Mouse (Mus musculus): ENCODE measurements around the gene Ube2v1. TPM values are rescaled to one million over a fixed set of nuclear protein-coding genes. Genes with fewer than 3 reads are reported as not detected.

Gene Ube2v1
- polyA plus RNA-seq, 1 experiment from 2014 or later = 250 TPM

DNA sequence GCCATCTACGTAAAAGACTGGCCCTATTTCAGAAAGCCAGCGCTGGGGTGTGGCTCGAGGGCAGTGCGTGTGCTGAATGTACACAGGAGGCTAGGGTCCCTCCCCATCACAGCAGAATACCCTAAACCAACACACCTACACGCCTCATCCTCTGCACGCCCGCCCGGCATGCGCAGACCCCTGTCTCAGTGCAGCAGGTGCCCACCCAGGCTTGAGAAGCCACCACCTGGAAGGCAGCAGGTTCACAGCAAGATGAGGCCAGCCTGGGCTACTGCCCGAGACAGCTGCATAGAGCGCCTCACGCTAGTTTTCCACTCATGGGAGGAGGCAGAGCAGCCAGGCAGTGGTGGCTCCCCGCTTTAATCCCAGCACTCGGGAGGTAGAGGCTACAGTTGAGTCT lies 19.8 kb downstream of the Ube2v1 start:
- WGBS = 92% methylated on average over 14 of the region's 14 CpGs
- ATAC-seq (ENCODE audit: insufficient read depth, low FRiP score, low read depth) = no peak
- Histone ChIP-seq H3K9me3 (no peaks in the 10 kb centered on the region), H3K4me2 (no peak overlapping the region), H3K36me3 (peaks cover 59% of the 10 kb centered on the region), H3K4me3 (replicated peaks) (no peak overlapping the region), H3K27ac (no peak overlapping the region), H3K4me1 (no peaks in the 10 kb centered on the region), H3K9ac (no peak overlapping the region), H3K27me3 (replicated peaks) (no peaks in the 10 kb centered on the region)

GRCm38 (mm10) chr2:167611287-167611686 lies 20.6 kb downstream of the Ube2v1 start:
- peak; percentile 21; the same call in 1 of the 2 replicates for ATAC-seq (ENCODE audit: insufficient read depth, low FRiP score, low read depth)
- no peak overlapping the region for H3K4me3 ChIP-seq (replicated peaks)
- H3K36me3 ChIP-seq = peaks cover 50% of the 10 kb centered on the region
- H3K9ac ChIP-seq = no peak overlapping the region
- 78% methylated on average over 10 of the region's 10 CpGs for WGBS
- no peak overlapping the region for H3K27ac ChIP-seq
- H3K9me3 ChIP-seq = no peaks in the 10 kb centered on the region
- H3K4me1 ChIP-seq = no peaks in the 10 kb centered on the region
- H3K4me2 ChIP-seq = no peak overlapping the region
- H3K27me3 ChIP-seq (replicated peaks) = no peaks in the 10 kb centered on the region

- Histone ChIP-seq H3K9me3 (no peaks in the 10 kb centered on the region), H3K4me2 (no peak overlapping the region), H3K9ac (no peak overlapping the region), H3K27ac (no peak overlapping the region), H3K4me3 (replicated peaks) (no peak overlapping the region), H3K4me1 (0 out of 2 replicates have a peak, but pooled peaks cover 7% of the 10 kb centered on the region), H3K27me3 (replicated peaks) (0 out of 2 replicates have a peak, but pooled peaks cover 5% of the 10 kb centered on the region), H3K36me3 (peaks cover 17% of the 10 kb centered on the region)
- 91% methylated on average over 4 of the region's 4 CpGs for WGBS
- no peak for ATAC-seq (ENCODE audit: insufficient read depth, low FRiP score, low read depth)
Measured at GRCm38 (mm10) chr2:167606745-167607123, 25.2 kb downstream of the Ube2v1 start.

- H3K4me1 ChIP-seq = 0 out of 2 replicates have a peak, but pooled peaks cover 8% of the 10 kb centered on the region
- H3K4me2 ChIP-seq = no peak overlapping the region
- 63% methylated on average over 17 of the region's 17 CpGs for WGBS
- no peak overlapping the region for H3K27ac ChIP-seq
- H3K9ac ChIP-seq = no peak overlapping the region
- H3K4me3 ChIP-seq (replicated peaks) = no peak overlapping the region
- 0 out of 2 replicates have a peak, but pooled peaks cover 5% of the 10 kb centered on the region for H3K27me3 ChIP-seq (replicated peaks)
- no peaks in the 10 kb centered on the region for H3K9me3 ChIP-seq
- no peak for ATAC-seq (ENCODE audit: insufficient read depth, low FRiP score, low read depth)
- H3K36me3 ChIP-seq = peaks cover 17% of the 10 kb centered on the region
Measured at GRCm38 (mm10) chr2:167605817-167606744, 25.8 kb downstream of the Ube2v1 start.

DNA sequence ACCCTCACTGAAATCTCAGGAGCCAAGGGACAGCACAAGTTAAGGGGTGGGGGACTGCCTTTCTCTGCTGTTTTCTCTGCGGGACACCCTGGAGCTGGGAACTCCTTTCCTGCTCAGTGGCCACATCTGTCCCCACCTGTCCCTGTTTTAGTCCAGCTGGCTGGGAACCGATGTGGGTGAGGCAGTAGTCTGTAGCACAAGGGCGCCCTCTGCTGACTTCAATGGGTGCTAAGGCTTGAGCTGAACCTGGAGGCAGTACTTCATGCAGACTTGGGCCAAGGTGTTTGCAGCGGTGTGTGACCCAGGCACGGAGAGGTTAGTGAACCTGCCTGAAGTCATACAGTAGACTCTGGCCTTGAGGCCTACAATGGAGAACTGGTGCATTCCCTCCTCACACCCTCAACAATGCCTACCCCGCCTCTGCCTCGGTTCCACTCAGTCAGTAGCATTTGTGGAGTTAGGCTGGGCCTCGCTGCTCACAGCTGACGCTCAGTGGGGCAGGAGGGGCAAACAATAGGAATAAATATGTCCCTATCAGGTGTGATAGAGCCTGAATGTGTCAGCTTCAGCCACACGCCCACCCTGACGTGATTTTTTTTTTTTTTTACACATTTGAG lies 26.6 kb downstream of the Ube2v1 start:
- WGBS = 27% methylated on average over 11 of the region's 11 CpGs
- Histone ChIP-seq H3K27ac (no peak overlapping the region), H3K4me3 (replicated peaks) (no peak overlapping the region), H3K27me3 (replicated peaks) (0 out of 2 replicates have a peak, but pooled peaks cover 5% of the 10 kb centered on the region), H3K9ac (no peak overlapping the region), H3K4me2 (no peak overlapping the region), H3K9me3 (no peaks in the 10 kb centered on the region), H3K36me3 (peaks cover 11% of the 10 kb centered on the region), H3K4me1 (peaks cover 16% of the 10 kb centered on the region)
- peak; percentile 73; the same call in 1 of the 2 replicates for ATAC-seq (ENCODE audit: insufficient read depth, low FRiP score, low read depth)

- Histone ChIP-seq H3K27me3 (replicated peaks) (0 out of 2 replicates have a peak, but pooled peaks cover 5% of the 10 kb centered on the region), H3K4me2 (no peak overlapping the region), H3K9me3 (no peaks in the 10 kb centered on the region), H3K27ac (no peak overlapping the region), H3K4me3 (replicated peaks) (no peak overlapping the region), H3K9ac (no peak overlapping the region), H3K36me3 (no peaks in the 10 kb centered on the region; the same call in 1 of the 2 replicates), H3K4me1 (peaks cover 24% of the 10 kb centered on the region)
- WGBS = 47% methylated on average over 5 of the region's 5 CpGs
- no peak for ATAC-seq (ENCODE audit: insufficient read depth, low FRiP score, low read depth)
Measured at GRCm38 (mm10) chr2:167602978-167603377, 28.9 kb downstream of the Ube2v1 start.

- Histone ChIP-seq H3K4me1 (peaks cover 28% of the 10 kb centered on the region), H3K9ac (no peak overlapping the region), H3K4me2 (no peak overlapping the region), H3K27ac (no peak overlapping the region), H3K36me3 (no peaks in the 10 kb centered on the region; the same call in 1 of the 2 replicates), H3K27me3 (replicated peaks) (0 out of 2 replicates have a peak, but pooled peaks cover 5% of the 10 kb centered on the region), H3K4me3 (replicated peaks) (no peak overlapping the region), H3K9me3 (no peaks in the 10 kb centered on the region)
- 84% methylated on average over 2 of the region's 2 CpGs for WGBS
- ATAC-seq (ENCODE audit: insufficient read depth, low FRiP score, low read depth) = no peak
Measured at GRCm38 (mm10) chr2:167602364-167602763, 29.5 kb downstream of the Ube2v1 start.

- 0 out of 2 replicates have a peak, but pooled peaks cover 5% of the 10 kb centered on the region for H3K27me3 ChIP-seq (replicated peaks)
- WGBS = 63% methylated on average over 8 of the region's 8 CpGs
- no peak for ATAC-seq (ENCODE audit: insufficient read depth, low FRiP score, low read depth)
- H3K4me1 ChIP-seq = peaks cover 43% of the 10 kb centered on the region
- no peak overlapping the region for H3K9ac ChIP-seq
- no peak overlapping the region for H3K4me3 ChIP-seq (replicated peaks)
- no peaks in the 10 kb centered on the region for H3K9me3 ChIP-seq
- H3K36me3 ChIP-seq = no peaks in the 10 kb centered on the region
- H3K27ac ChIP-seq = no peak overlapping the region
- no peak overlapping the region for H3K4me2 ChIP-seq
Measured at GRCm38 (mm10) chr2:167600481-167600995, 31.4 kb downstream of the Ube2v1 start.

DNA sequence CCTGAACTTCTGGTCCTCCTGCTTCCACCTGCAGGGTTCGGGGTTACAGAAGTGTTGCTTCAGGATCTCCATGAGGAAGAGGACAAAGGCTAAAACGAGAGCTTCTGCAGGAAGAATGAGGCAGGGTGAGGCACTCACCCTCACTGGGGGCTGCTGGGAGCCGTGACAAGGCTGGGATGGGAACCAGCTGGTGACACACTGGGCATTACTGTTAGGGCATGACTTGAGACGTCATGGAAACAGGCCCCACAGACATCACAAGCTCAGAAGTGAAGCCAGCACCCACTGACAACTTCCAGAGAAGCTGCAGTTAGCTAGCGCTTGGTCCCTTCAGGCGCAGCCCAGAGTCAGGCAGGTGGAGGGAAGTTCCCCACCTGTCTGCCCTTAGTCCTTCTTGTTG lies 32.0 kb downstream of the Ube2v1 start:
- Histone ChIP-seq H3K4me2 (no peak overlapping the region), H3K4me1 (peaks cover 39% of the 10 kb centered on the region), H3K4me3 (replicated peaks) (no peak overlapping the region), H3K36me3 (no peaks in the 10 kb centered on the region), H3K27me3 (replicated peaks) (0 out of 2 replicates have a peak, but pooled peaks cover 5% of the 10 kb centered on the region), H3K9me3 (no peaks in the 10 kb centered on the region), H3K9ac (no peak overlapping the region), H3K27ac (no peak overlapping the region)
- 61% methylated on average over 6 of the region's 6 CpGs for WGBS
- no peak for ATAC-seq (ENCODE audit: insufficient read depth, low FRiP score, low read depth)

DNA sequence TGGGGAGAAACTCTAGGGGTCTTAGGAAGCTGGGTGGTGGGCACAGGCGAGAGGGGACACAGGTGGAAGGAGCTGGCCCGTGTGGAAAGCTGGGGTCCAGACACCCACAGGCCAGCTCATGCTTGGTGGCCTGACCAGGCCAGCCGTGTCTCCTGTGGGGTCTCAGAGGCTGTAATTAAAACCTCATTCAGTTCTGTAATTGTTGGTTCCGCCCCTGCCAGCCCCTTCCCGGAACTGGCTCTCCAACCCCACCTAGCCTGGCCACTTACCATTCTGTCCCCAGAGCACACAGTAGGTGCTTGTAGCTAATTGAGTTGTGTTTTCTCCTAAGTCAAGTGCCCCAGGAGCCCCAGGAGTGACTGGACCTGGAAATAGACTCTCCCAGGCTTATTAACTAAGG lies 32.7 kb downstream of the Ube2v1 start:
- no peak overlapping the region for H3K9ac ChIP-seq
- H3K4me2 ChIP-seq = no peak overlapping the region
- no peaks in the 10 kb centered on the region for H3K9me3 ChIP-seq
- H3K36me3 ChIP-seq = no peaks in the 10 kb centered on the region
- 84% methylated on average over 5 of the region's 5 CpGs for WGBS
- H3K4me1 ChIP-seq = peaks cover 46% of the 10 kb centered on the region
- no peak overlapping the region for H3K4me3 ChIP-seq (replicated peaks)
- no peaks in the 10 kb centered on the region for H3K27me3 ChIP-seq (replicated peaks)
- no peak overlapping the region for H3K27ac ChIP-seq
- no peak for ATAC-seq (ENCODE audit: insufficient read depth, low FRiP score, low read depth)

GRCm38 (mm10) chr2:167597492-167598186 lies 34.3 kb downstream of the Ube2v1 start:
- H3K4me1 ChIP-seq = peaks cover 54% of the 10 kb centered on the region
- whole genome bisulfite sequencing = 28% methylated on average over 38 of the region's 40 CpGs
- peak overlapping the region; percentile 3 for H3K4me3 ChIP-seq (replicated peaks)
- peak overlapping the region; percentile 47 for H3K4me2 ChIP-seq
- H3K27me3 ChIP-seq (replicated peaks) = no peaks in the 10 kb centered on the region
- H3K27ac ChIP-seq = peak overlapping the region; percentile 81
- H3K9me3 ChIP-seq = no peaks in the 10 kb centered on the region
- ATAC-seq (ENCODE audit: insufficient read depth, low FRiP score, low read depth) = peak; percentile 57
- no peak overlapping the region for H3K9ac ChIP-seq
- H3K36me3 ChIP-seq = no peaks in the 10 kb centered on the region

Data from stomach, embryonic 15.5 days (tissue).